Mouse (Mus musculus): ENCODE results near the gene Zbtb43.

The Zbtb43 gene

DNA sequence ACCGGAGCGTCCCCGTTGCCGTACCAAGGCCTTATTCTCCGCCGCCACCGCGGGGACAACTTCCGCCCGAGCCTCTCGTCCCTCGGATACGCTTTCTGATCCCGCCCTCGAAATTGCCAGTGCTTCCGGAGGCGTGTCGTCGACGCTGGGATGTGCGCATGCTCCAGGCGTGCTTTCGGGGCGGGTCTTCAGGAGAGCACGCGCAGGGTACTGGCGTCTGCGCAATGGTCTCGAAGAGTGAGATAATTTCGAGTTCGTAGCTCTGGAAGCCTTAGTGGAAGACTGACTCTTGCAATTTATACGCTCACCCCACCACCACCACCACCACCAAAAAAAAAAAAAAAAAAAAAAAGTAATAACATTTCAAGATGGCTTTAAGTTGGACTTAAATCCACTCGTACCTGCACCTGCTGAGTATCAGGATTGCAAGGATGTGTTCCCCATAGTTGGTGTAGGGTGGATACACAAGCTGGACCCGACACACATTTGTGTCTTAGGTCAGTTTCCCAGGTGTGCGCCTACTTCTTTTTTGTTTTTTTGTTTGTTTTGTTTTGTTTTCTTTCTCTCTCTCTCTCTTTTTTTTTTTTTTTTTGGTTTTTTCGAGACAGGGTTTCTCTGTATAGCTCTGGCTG, at the start of gene Zbtb43:
TSS of gene Zbtb43 (minus strand) at position 94 of the 632 bp plus-strand sequence.
- DNase-seq = peak; percentile 96

DNA sequence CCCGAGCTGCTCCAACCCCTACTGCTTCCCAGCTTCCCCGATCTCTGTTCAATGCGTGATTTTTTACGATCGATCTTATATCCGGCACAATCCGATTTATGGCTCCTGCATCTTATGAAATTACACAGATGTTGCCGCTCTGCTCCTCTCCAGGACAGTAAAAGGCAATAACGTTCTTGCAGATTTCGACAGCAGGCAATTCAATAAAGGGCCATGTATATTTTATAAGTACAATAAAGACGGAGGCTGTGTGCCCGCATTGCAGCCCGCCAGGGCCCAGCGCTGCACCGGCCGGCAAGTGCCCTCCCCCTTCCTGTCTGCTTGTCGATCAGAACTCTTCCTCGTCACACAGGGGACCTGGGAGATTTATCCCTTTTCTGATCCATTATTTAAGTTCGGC, 47.5 kb upstream of the Zbtb43 start:
- no peak for DNase-seq

DNA sequence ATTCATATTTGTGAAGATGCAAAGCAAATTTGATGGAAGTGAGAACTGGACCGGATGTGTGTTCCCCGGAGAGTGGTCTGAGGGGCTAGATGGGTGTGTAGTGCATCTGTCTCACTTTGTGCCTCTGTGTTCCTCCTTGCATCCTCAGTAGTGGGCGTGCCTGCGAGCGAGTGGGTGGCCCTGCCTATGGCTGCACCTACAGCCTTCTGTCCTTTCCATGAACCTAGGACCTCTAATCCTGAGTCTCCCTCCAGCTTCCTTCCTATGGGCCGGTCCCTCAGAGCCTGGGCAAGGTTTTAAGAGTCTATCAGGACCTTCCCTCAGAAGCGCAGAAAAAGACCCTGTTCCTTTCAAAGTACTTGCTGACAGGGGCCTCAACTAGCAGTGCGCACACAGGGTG, 47.1 kb upstream of the Zbtb43 start:
- no peak for DNase-seq

DNA sequence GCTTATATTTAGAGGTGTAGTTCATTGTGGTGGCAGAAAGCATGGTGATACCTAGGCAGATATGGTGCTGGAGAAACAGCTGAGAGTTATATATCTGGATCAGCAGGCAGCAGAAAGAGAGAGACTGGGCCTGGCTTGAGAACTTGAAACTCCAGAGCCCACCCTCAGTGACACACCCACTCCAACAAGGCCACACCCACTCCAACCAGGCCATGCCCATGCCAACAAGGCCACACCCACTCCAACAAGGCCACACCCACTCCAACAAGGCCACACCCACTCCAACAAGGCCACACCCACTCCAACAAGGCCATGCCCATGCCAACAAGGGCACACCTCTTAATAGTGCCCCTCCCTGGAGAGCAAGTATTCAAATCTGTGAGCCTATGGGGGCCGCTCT, 42.4 kb upstream of the Zbtb43 start:
- DNase-seq = no peak

DNA sequence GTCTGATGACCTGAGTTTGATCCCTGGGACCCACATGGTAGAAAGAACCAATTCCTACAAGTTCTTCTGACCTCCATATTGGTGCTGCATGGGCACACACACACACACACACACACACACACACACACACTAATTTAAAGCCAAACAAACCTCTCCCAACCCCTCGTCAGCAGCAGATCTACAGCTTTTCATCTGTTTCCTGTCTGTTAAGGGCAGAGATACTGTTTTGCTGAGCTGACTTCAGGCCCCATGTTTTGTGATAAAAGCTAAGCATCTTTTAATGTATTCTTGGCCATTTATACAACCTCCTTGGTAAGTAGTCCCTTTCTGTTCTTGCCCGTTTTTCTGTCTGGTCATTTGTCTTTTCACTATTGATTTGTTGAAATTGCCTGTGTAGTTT, 34.2 kb upstream of the Zbtb43 start:
- DNase-seq = no peak

DNA sequence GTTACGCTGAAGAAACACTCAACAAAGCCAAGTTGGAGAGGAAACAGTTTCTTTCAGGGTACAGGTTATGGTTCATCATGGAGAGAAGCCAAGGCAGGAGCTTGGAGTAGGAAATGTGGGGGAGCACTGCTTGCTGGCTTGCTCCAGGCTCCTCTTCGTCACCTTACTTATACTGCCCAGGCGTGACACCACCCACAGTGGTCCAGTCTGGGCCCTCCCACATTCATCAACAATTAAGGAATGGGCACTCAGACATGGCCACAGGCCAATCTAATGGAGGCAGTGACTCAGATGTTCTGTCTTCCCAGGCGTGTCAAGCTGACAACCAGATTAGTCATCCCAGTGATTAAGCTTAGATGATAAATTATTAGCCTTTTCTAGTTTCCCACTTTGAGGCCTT, 29.9 kb upstream of the Zbtb43 start:
- peak; percentile 12 for DNase-seq

DNA sequence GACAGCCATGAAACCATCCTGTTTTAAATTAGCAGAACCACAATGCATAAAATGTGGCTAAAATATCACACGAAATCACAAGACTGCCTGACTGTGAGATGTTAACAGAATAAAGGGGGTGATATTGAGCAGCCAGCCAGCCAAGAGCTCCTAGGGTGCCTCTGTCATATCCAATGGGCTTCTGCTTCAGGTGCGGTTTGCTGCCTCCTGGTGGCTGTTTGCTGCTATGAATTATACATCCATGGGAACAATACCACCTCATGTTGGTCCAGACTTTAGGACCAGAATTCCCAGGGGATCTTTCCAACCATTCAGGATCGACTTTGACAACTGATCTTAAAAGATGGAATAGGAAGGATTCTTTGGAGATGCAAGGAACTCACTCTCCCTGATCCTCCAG, 27.3 kb upstream of the Zbtb43 start:
- DNase-seq = no peak

DNA sequence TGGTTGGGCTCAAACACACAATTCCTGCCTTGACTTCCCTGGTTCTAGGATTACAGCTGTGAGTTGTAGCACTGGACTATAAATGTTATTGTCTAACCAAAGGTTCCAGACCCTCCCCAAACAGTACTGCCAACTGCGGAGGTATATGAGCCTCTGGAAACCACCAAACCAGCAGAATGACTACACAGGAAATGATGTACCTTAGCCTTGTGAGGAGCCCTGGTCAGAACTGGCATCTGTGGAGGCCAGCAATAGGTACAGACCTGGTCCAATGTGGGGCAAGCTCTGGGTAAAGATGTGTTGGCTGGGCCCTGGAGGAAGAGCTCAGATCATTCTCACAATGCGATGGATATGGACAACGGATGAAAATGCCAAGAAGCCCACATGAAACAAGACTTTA, 23.7 kb upstream of the Zbtb43 start:
- DNase-seq = no peak

DNA sequence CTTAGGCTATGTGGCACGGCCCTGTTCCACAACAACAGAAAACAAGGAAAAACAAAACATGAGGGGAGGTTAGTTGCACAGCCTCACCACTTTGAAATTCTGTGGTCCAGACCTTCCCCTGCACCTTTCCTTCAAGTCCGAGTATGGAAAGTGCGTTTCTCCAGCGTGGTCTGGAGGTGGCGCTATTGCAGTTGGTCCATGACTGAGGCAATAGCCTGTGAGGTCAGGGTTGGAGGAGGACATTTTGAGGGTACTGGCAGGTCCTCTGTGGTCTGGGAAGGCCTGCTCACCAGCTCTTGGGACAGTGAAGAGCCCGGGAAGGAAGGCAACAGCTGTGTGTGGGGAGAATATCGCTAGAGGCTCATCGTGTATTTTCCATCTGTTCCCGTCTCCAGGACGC, 21.2 kb upstream of the Zbtb43 start:
- DNase-seq = no peak

DNA sequence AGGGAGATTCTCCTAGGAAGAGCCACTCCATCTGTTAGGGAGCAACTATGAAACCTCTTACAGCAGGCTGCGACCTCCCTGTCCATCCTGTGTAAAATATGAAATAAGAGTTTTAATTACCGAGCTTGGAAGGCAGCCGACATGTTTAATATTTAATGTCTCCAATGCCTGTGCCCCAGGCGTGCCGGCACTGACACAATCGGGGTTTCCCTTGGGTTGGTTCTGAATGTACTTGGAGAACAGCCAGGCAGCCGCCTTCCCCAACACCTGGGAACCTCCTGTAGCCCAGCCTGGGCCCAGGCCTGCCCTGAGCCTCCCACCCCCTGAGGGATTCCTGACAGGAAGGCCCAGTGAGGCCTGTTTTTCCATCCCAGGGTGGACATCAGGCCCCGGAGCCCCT, 19.0 kb upstream of the Zbtb43 start:
- peak; percentile 49 for DNase-seq

DNA sequence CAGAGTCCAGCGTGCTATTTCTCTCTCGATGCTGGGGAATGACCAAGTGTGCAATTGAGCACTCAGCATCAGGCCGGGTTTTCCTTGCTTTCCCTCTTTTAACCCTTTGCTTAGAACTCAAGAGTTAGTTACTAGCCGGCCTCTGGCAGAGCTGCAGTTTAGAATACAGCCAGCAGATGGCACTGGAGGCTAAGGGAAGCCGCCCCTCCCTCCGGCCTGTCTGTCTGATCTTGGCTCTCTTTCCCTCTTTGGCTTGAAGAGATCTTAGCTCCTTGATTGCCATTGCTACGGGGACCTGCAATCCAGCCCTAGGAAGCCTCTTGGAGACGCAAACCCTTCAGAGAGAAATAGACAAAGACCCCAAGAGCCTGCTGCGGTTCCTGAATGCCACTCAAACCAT, 18.5 kb upstream of the Zbtb43 start:
- DNase-seq = peak; percentile 78

DNA sequence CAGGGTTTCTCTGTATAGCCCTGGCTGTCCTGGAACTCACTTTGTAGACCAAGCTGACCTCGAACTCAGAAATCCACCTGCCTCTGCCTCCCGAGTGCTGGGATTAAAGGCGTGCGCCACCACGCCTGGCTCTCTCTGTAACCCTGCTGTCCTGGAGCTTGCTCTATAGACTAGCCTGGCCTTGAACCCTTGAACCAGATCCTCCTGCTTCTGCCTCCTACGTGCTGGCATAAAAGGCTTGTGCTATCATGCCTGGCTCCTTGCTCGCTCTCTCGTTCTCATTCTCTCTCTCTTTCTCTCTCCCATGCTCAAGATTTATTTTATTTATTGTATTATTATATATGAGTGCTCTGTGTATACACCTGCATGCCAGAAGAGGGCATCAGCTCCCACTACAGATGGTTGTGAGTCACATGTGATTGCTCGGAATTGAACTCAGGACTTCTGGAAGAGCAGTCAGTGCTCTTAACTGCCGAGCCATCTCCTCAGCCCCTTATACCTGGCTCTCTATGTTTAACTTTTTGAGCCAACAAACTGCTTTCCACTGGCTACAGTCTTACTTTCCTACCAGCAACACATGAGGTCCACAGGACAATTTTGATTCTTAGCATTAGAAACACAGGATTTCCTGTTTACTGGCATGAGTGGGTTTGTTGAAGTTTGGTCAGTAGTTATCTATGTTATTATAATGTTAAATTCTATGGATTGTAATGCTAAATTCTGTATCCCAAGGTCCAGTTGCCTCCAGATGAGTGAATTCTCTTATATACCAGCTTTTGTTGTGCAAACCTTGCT, 9.8 kb upstream of the Zbtb43 start:
- no peak for DNase-seq

DNA sequence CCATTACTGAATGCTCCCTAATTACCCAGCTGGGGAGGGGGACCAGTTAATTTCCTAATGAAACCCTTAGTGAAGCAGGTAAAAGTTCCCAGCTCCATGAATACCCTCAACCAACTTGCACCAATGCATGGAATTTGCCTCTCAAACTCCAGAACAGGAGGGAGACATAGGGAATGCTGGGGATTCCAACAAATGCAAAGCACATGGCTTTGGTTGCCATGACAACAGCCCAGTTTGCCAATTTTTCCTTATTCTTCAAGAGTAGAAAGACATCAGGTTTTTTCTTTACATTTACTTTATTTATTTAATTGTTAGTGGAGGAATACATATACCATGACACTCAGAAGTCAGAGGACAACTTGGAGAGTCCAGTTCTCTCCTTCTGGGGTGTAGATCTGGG, 7.6 kb upstream of the Zbtb43 start:
- no peak for DNase-seq

DNA sequence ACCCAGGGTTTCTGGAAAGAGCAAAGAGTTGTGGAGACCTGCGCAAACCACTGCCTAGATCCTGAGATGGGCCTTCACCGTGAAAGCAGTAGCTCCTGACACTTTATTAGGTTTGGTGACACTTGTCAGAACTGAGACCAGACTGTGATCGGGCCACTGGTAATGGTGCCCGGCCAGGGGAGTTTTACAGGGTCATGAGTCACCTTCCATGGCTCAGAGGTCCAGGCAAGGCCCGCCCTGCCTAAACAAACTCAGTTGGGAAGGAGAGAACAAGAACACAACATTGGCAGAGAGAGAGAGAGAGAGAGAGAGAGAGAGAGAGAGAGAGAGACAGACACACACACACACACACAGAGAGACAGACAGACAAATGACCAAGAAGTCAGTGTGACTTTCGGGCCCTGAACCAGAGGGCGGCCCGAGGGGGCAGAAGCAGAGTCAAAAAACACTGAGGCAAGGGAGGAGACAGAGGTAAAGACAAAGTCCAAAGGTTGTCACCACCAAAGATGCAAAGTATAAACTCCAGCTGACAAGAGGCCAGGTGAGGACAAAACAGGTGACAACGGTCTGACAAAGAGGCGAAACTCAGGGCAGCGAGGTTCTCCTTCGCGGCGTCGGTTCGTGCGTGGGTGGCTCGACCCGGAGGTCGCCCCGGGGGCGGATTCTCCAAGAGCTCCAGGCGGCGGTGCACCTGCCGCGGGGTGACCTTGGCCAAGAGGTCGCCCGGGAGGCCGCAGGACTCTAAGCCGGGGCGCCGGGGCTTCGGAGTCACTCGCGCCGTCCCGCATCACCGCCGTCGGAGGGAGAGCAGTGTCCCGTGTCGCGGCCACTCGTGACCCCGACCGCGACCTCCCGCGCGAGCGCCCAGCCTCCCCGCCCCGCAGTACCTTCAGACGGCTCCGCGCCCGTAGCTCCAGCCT, 553 bp downstream of the Zbtb43 start:
- DNase-seq = peak; percentile 62

DNA sequence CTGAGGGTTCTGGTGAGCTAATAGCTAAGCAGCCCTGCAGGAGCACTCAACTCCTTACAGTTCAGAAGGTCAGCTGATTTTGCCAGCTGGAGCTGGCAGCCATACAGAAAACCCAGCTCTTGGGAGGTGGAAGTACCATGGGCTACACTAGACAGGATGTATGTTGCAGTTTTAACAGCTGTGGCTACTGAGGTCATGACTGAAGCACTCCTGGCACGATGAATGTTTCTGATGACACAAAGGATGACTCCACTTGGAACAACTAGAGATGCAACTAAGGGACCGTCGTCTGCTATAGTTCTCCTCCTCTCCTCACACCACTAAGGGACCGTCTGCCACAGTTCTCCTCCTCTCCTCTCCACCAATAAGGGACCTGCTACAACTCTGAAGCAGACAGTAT, 2.4 kb downstream of the Zbtb43 start:
- DNase-seq = peak; percentile 48

DNA sequence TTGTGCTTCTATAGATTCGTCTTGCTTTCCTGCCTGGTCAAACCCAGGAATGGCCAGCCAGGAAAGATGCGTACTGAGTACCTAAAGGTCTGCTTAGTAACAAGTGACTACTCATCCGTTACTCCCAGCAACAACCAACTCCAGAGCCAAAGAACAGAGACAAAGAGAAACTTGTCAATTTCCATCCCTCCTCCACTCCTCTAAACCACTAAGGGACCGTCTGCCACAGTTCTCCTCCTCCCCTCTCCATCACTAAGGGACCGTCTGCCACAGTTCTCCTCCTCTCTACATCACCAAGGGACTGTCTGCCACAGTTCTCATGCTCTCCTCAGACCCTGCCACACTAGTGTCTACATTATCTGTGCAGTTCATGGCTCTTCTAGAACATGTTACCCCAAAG, 3.1 kb downstream of the Zbtb43 start:
- no peak for DNase-seq

DNA sequence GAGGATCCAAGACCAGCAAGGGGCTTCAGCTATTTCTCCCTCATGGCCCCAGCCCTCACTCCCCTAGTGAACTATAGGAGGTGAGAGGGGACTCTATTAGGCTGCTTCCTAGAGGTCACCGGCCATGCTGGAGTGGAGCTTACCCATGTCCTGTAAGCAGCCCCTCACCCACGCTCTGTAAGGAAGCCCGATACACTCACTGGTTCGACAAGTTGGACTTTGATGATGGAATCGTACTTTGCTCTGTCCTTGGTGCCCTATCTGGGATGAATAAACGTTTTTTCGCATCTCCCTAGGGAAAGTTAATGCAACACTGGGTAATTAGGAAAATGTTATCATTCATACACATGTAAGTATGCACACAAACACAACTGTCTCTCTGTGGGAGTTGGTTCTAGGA, 6.3 kb downstream of the Zbtb43 start:
- DNase-seq = no peak

DNA sequence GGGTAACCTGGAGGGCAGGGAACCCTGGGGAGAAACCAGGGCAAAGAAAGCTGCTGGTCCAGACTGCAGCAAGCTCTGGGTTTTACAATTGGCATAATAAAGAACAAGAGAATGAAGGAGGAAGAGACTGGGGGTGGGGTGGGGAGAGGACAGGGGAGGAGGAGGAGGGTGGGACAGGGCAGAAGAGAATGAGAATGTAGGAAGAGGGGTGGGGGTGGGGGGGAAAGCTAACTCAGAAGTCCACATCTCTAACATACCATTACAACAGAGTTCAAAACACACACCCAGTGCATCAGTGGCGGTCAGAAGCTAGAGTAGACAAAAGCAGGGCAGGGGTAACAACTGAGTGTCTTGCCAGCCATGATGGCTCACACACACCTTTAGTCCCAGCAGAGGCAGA, 7.3 kb downstream of the Zbtb43 start:
- DNase-seq = no peak

DNA sequence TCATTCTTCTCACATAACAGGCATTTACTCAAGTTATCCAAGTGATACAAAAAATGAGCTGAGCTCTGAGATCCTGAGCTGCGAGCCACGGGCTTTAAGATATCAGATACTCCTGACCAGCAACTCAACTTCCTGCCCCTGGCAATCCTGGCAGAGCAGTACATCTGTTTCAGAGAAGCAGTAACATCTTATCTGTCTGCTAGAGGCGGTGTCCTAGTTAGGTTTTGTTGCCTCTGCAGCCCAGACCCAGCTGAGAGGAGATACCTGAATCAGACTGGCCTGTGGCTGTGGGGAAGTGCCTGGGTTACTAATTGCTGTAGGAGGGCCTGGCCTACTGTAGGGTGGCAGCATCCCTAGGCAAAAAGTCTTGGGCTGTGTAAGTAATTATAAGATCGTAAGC, 8.7 kb downstream of the Zbtb43 start:
- DNase-seq = no peak

DNA sequence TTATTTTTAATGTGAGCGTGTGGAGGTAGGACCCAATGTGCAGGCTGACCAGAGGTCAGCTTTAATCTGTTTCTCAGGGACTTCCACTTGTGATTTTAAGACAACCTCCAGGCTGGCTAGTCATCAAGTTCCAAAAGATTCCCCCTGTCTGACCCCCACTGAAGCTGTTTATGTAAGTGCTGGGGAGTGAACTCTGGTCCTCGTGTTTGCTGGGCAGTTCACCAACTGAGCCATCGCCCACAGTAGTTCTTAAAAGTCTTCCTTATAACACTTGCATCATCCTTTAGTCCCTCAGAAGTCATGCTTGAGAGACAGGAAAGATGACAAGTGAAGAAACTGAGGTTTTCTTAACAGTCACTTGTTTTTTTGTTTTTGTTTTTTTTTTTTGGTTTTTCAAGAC, 11.7 kb downstream of the Zbtb43 start:
- no peak for DNase-seq

DNA sequence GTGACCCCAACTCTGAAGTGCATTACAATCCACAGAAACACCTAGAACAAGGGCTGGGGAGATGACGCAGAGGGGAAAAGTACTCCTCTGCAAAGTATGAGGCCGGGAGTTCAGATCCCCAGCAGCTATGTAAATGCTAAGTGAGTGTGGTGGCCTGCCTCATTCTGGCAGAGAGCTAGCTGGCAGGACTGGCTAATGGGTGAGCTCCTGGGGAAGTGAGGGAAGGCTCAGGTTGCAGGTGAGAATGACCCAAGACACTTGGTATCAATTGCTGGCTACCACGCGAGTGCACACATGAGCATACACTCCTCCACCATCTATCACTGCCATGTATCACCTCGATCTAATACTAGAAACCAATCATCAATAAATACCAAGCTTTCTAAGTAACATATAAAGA, 12.1 kb downstream of the Zbtb43 start:
- no peak for DNase-seq

DNA sequence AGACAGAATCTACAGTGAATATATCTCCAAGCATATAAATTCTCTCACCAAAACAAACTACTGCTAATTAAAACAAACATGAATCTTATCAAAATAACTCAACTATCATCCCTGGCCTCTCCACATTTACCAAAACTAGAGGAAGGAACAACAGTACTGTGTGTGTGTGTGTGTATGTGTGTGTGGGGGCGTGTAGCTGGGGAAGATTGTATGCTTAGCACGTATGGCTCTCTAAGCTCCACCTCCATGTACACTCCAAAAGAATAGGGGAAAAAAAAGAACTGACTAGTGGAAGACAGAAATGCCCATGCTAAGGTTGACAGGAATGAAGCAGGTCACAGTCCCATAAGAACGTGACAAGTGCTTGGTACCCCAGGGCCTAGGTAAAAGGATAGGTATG, 13.0 kb downstream of the Zbtb43 start:
- DNase-seq = no peak

DNA sequence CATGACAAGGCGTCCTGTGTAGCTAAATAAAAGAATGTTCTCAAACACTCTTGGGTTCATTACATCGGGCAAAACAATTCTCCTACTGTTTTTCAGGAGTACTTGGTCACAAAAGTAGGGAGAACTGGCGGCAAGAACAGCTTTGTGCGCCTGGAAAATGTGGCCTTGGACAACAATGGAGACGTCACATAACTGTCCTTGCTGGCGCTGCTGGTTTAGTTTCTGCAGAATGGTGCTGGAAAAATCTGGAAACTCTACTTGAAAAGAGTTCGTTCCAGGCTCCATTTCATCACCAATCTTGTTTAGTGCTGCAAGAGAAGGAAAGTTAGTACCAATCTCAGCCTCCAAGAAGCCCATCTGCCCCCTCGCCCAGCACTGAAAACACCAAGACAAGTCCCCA, 13.5 kb downstream of the Zbtb43 start:
- no peak for DNase-seq

DNA sequence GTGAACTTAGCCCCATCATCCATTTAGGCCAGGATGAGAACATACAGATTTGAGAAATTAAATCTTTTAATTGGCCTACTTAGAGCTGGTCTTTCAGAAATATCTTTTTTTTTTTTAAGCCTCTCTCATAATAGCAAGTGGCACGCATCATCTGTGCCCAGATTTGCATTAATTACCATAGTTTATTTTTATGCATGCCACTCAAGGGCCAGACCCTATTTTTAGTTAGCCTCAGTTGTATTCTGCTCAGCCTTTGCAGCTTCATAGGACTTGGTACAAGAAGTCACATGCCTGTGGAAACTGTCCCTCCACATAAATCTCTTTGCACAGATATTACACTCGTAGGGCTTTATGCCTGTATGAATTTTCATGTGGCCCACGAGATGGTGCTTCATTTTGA, 14.9 kb downstream of the Zbtb43 start:
- no peak for DNase-seq
